16 mouse cellular contexts compared by ENCODE assay signal in the genomic region with DNA sequence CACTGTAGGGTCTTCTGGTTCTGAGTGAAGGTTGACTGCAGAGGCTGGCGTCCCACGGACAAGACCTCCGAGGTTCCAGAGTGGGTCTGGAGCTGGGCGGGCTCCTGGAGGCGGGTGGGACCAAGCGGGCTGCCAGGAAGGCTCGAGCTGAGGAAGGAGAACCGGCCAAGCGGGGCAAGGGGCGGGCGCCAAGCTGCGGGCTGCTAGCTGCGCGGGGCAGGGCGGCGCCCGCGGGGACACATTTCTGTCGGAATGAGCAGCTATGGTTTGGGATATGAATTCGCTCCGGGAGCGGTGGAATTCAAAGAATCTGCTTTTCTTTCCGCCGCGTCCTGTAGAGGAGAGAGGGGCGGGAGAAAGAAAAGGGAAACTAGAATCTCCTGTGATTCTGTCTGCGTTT. TPM values are rescaled to one million over a fixed set of nuclear protein-coding genes. Genes with fewer than 3 reads are reported as not detected.
DNase-seq lines count a peak whose midpoint lies in the region; ATAC-seq and TF ChIP-seq lines count a peak whose summit lies in the region.
"Had no signal": no experiment of that assay in that cellular context is flagged by ENCODE, and none has a peak within 500 bp of the region (broad histone marks: within the 10 kb centered on the region; RNA-seq: fewer than 3 reads in every experiment).

No protein-coding gene starts in this region.

- WGBS in hindbrain, embryonic 10.5 days = under 1% methylated on average over 27 of the region's 27 CpGs
- WGBS in hindbrain, postnatal 0 days = 1% methylated on average over 26 of the region's 27 CpGs
- under 1% methylated on average over 27 of the region's 27 CpGs for WGBS in limb, embryonic 10.5 days
- under 1% methylated on average over 27 of the region's 27 CpGs for WGBS in midbrain, embryonic 15.5 days

- H3K4me1 ChIP-seq in hindbrain, embryonic 10.5 days (replicated peaks) = peaks cover 5% of the 10 kb centered on the region; the same call in 1 of the 2 replicates
- no peaks in the 10 kb centered on the region for H3K4me1 ChIP-seq in hindbrain, postnatal 0 days (ENCODE audit: insufficient read depth, low read length)
- H3K4me1 ChIP-seq in limb, embryonic 10.5 days = peaks cover 41% of the 10 kb centered on the region
- peaks cover 3% of the 10 kb centered on the region; the same call in 1 of the 2 replicates for H3K4me1 ChIP-seq in midbrain, embryonic 15.5 days
- H3K4me1 ChIP-seq: forebrain, embryonic 12.5 days had no signal

- no peak overlapping the region for H3K4me3 ChIP-seq in hindbrain, embryonic 10.5 days
- no peak overlapping the region for H3K4me3 ChIP-seq in hindbrain, postnatal 0 days (ENCODE audit: low read length)
- H3K4me3 ChIP-seq in limb, embryonic 10.5 days = 0 out of 2 replicates have a peak overlapping the region, but pooled peaks have one; percentile 0
- no peak overlapping the region for H3K4me3 ChIP-seq in midbrain, embryonic 15.5 days
- H3K4me3 ChIP-seq: forebrain, embryonic 12.5 days had no signal

- H3K9ac ChIP-seq in hindbrain, postnatal 0 days (replicated peaks; ENCODE audit: low read length) = no peak overlapping the region
- H3K9ac ChIP-seq in midbrain, embryonic 15.5 days = no peak overlapping the region
- H3K9ac ChIP-seq: forebrain, embryonic 12.5 days; hindbrain, embryonic 14.5 days had no signal

- peak; percentile 64 for DNase-seq in hindbrain, embryonic 10.5 days (ENCODE audit: low spot score)
- DNase-seq in hindbrain, postnatal 0 days (ENCODE audit: low spot score) = no peak
- DNase-seq in thymus, postnatal 4 days = peak; percentile 11
- DNase-seq in thymus, postnatal 10 days (ENCODE audit: low spot score in 2 of 2) = no peak
- DNase-seq in limb, embryonic 10.5 days (ENCODE audit: low spot score) = peak; percentile 74
- DNase-seq in MN1 (ENCODE audit: low spot score) = no peak
- DNase-seq: adrenal gland, adult 2 months; gastrocnemius, postnatal 25 days; lung, postnatal 36 days had no signal

- no peak for ATAC-seq in hindbrain, postnatal 0 days
- ATAC-seq in midbrain, embryonic 15.5 days (replicated peaks) = no peak

- H3K4me2 ChIP-seq in hindbrain, postnatal 0 days (ENCODE audit: low read depth, low read length) = no peak overlapping the region
- no peak overlapping the region for H3K4me2 ChIP-seq in midbrain, embryonic 15.5 days
- H3K4me2 ChIP-seq: forebrain, embryonic 12.5 days; hindbrain, embryonic 14.5 days had no signal

- peaks cover 100% of the 10 kb centered on the region for H3K27me3 ChIP-seq in hindbrain, embryonic 10.5 days (ENCODE audit: insufficient read depth, poor library complexity, severe bottlenecking)
- H3K27me3 ChIP-seq in hindbrain, postnatal 0 days (ENCODE audit: insufficient read depth, low read length) = peaks cover 95% of the 10 kb centered on the region
- peaks cover 100% of the 10 kb centered on the region for H3K27me3 ChIP-seq in limb, embryonic 10.5 days (ENCODE audit: low read depth, poor library complexity, severe bottlenecking)
- H3K27me3 ChIP-seq in midbrain, embryonic 15.5 days (replicated peaks) = peaks cover 96% of the 10 kb centered on the region

- H3K27ac ChIP-seq in hindbrain, embryonic 10.5 days = no peak overlapping the region
- H3K27ac ChIP-seq in hindbrain, postnatal 0 days = no peak overlapping the region
- H3K27ac ChIP-seq in limb, embryonic 10.5 days = no peak overlapping the region
- H3K27ac ChIP-seq in midbrain, embryonic 15.5 days = no peak overlapping the region
- H3K27ac ChIP-seq: forebrain, embryonic 12.5 days; hindbrain, embryonic 14.5 days had no signal

- no peaks in the 10 kb centered on the region for H3K9me3 ChIP-seq in hindbrain, embryonic 10.5 days
- no peaks in the 10 kb centered on the region for H3K9me3 ChIP-seq in hindbrain, postnatal 0 days (ENCODE audit: low read length)
- no peaks in the 10 kb centered on the region for H3K9me3 ChIP-seq in limb, embryonic 10.5 days (replicated peaks)
- H3K9me3 ChIP-seq in midbrain, embryonic 15.5 days = no peaks in the 10 kb centered on the region
- H3K9me3 ChIP-seq: forebrain, embryonic 12.5 days had no signal

- no peak for TF ChIP-seq CTCF in hindbrain, postnatal 0 days (IDR thresholded peaks at IDR 0.05; ENCODE audit: low read depth)

- H3K36me3 ChIP-seq in hindbrain, embryonic 10.5 days = no peaks in the 10 kb centered on the region
- H3K36me3 ChIP-seq in hindbrain, postnatal 0 days (ENCODE audit: insufficient read depth, low read length) = no peaks in the 10 kb centered on the region
- no peaks in the 10 kb centered on the region for H3K36me3 ChIP-seq in limb, embryonic 10.5 days
- no peaks in the 10 kb centered on the region for H3K36me3 ChIP-seq in midbrain, embryonic 15.5 days (replicated peaks)
- H3K36me3 ChIP-seq: forebrain, embryonic 12.5 days had no signal

RNA-seq across cellular contexts. Expression of a gene that starts 1.7 kb away (rescaled TPM):
- polyA plus RNA-seq in hindbrain, embryonic 10.5 days (2016; fragmentation: Nextera tagmentation; extraction: Ambion mirVana) = not detected in 2 replicates
- total RNA-seq in hindbrain, postnatal 0 days (2014; rRNA removed) = not detected in 2 replicates
- not detected in 2 replicates for polyA plus RNA-seq in hindbrain, postnatal 0 days (2015; fragmentation: Nextera tagmentation; extraction: Ambion mirVana)
- polyA plus RNA-seq in limb, embryonic 10.5 days (2016; fragmentation: Nextera tagmentation; extraction: Ambion mirVana) = 0.36 TPM in 1 of 2 replicates, not detected in the other
- not detected in 2 replicates for polyA plus RNA-seq in midbrain, embryonic 15.5 days (2015; fragmentation: Nextera tagmentation; extraction: Ambion mirVana)
- total RNA-seq: adrenal gland, adult 2 months; gastrocnemius, postnatal 25 days; liver, adult 2 months; midbrain, postnatal 0 days had no signal
- polyA plus RNA-seq: adrenal gland, adult 2 months; forebrain, embryonic 12.5 days; hindbrain, embryonic 14.5 days; liver, adult 2 months; midbrain, postnatal 0 days; spleen, adult 2 months; thymus, postnatal 0 days had no signal

RNA-seq across cellular contexts. Expression of a gene that starts 14.0 kb away (rescaled TPM):
- polyA plus RNA-seq in hindbrain, embryonic 10.5 days (2016; fragmentation: Nextera tagmentation; extraction: Ambion mirVana) = 0.09 and 0.16 TPM in 2 replicates
- total RNA-seq in hindbrain, postnatal 0 days (2014; rRNA removed) = not detected in 2 replicates
- not detected in 2 replicates for polyA plus RNA-seq in hindbrain, postnatal 0 days (2015; fragmentation: Nextera tagmentation; extraction: Ambion mirVana)
- 0.51 and 1.2 TPM in 2 replicates for polyA plus RNA-seq in limb, embryonic 10.5 days (2016; fragmentation: Nextera tagmentation; extraction: Ambion mirVana)
- not detected in 2 replicates for polyA plus RNA-seq in midbrain, embryonic 15.5 days (2015; fragmentation: Nextera tagmentation; extraction: Ambion mirVana)
- total RNA-seq: adrenal gland, adult 2 months; gastrocnemius, postnatal 25 days; liver, adult 2 months had no signal
- polyA plus RNA-seq: adrenal gland, adult 2 months; forebrain, embryonic 12.5 days; hindbrain, embryonic 14.5 days; liver, adult 2 months; midbrain, postnatal 0 days; spleen, adult 2 months had no signal

RNA-seq across cellular contexts. Expression of a gene that starts 19.3 kb away (rescaled TPM):
- not detected in 2 replicates for polyA plus RNA-seq in hindbrain, embryonic 10.5 days (2016; fragmentation: Nextera tagmentation; extraction: Ambion mirVana)
- not detected in 2 replicates for total RNA-seq in hindbrain, postnatal 0 days (2014; rRNA removed)
- polyA plus RNA-seq in hindbrain, postnatal 0 days (2015; fragmentation: Nextera tagmentation; extraction: Ambion mirVana) = not detected in 2 replicates
- polyA plus RNA-seq in limb, embryonic 10.5 days (2016; fragmentation: Nextera tagmentation; extraction: Ambion mirVana) = 2.4 and 4.7 TPM in 2 replicates
- polyA plus RNA-seq in midbrain, embryonic 15.5 days (2015; fragmentation: Nextera tagmentation; extraction: Ambion mirVana) = not detected in 2 replicates
- total RNA-seq: adrenal gland, adult 2 months; liver, adult 2 months; midbrain, postnatal 0 days had no signal
- polyA plus RNA-seq: adrenal gland, adult 2 months; forebrain, embryonic 12.5 days; hindbrain, embryonic 14.5 days; liver, adult 2 months; midbrain, postnatal 0 days; spleen, adult 2 months had no signal

RNA-seq across cellular contexts. Expression of a gene that starts 31.7 kb away (rescaled TPM):
- polyA plus RNA-seq in hindbrain, embryonic 10.5 days (2016; fragmentation: Nextera tagmentation; extraction: Ambion mirVana) = not detected in 2 replicates
- total RNA-seq in hindbrain, postnatal 0 days (2014; rRNA removed) = not detected in 2 replicates
- not detected in 2 replicates for polyA plus RNA-seq in hindbrain, postnatal 0 days (2015; fragmentation: Nextera tagmentation; extraction: Ambion mirVana)
- 21.4 and 51.4 TPM in 2 replicates for polyA plus RNA-seq in limb, embryonic 10.5 days (2016; fragmentation: Nextera tagmentation; extraction: Ambion mirVana)
- not detected in 2 replicates for polyA plus RNA-seq in midbrain, embryonic 15.5 days (2015; fragmentation: Nextera tagmentation; extraction: Ambion mirVana)
- total RNA-seq: liver, adult 2 months; midbrain, postnatal 0 days had no signal
- polyA plus RNA-seq: adrenal gland, adult 2 months; forebrain, embryonic 12.5 days; hindbrain, embryonic 14.5 days; liver, adult 2 months; midbrain, postnatal 0 days; spleen, adult 2 months; thymus, postnatal 0 days had no signal

RNA-seq across cellular contexts. Expression of a gene that starts 32.3 kb away (rescaled TPM):
- polyA plus RNA-seq in hindbrain, embryonic 10.5 days (2016; fragmentation: Nextera tagmentation; extraction: Ambion mirVana) = 0.37 and 10.8 TPM in 2 replicates
- 5.4 and 8.7 TPM in 2 replicates for total RNA-seq in hindbrain, postnatal 0 days (2014; rRNA removed)
- polyA plus RNA-seq in hindbrain, postnatal 0 days (2015; fragmentation: Nextera tagmentation; extraction: Ambion mirVana) = 6.4 and 7.3 TPM in 2 replicates
- 10.6 and 12.7 TPM in 2 replicates for polyA plus RNA-seq in limb, embryonic 10.5 days (2016; fragmentation: Nextera tagmentation; extraction: Ambion mirVana)
- 0.09 TPM in 1 of 2 replicates, not detected in the other for polyA plus RNA-seq in midbrain, embryonic 15.5 days (2015; fragmentation: Nextera tagmentation; extraction: Ambion mirVana)
- polyA plus RNA-seq: forebrain, embryonic 12.5 days; liver, adult 2 months; midbrain, postnatal 0 days had no signal

Comparison
In these comparisons a context has a peak if more than half of its experiments do, and no peak if none do; other contexts are left out.
1. DNase-seq: peak in hindbrain, embryonic 10.5 days (single experiment), thymus, postnatal 4 days (single experiment) and limb, embryonic 10.5 days (single experiment); none in hindbrain, postnatal 0 days (single experiment), thymus, postnatal 10 days (0 of 2) and MN1 (single experiment).